In genomic region chr6:85409003-85409402, GRCm38 (mm10) we compare ENCODE assay signal across 8 mouse cellular contexts. TPM values are rescaled to one million over a fixed set of nuclear protein-coding genes. Genes with fewer than 3 reads are reported as not detected.
DNase-seq lines count a peak whose midpoint lies in the region; ATAC-seq and TF ChIP-seq lines count a peak whose summit lies in the region.

No protein-coding gene starts in this region.

- H3K9ac ChIP-seq in kidney, embryonic 14.5 days (ENCODE audit: low read depth, low read length), result peak overlapping the region; percentile 23; the same call in 1 of the 2 replicates
- H3K9ac ChIP-seq in midbrain, postnatal 0 days (replicated peaks; ENCODE audit: low read length, poor library complexity, severe bottlenecking), result peak overlapping the region; percentile 54; the same call in 1 of the 2 replicates

- no peak overlapping the region for H3K27ac ChIP-seq in kidney, embryonic 14.5 days (ENCODE audit: low read depth, low read length)
- no peak overlapping the region; the same call in 1 of the 2 replicates for H3K27ac ChIP-seq in embryonic facial prominence, embryonic 10.5 days (replicated peaks)
- H3K27ac ChIP-seq in hindbrain, embryonic 10.5 days, result peak overlapping the region; percentile 41; the same call in 1 of the 2 replicates
- no peak overlapping the region for H3K27ac ChIP-seq in midbrain, postnatal 0 days (ENCODE audit: low read depth, low read length)

- WGBS in kidney, embryonic 14.5 days, result under 1% methylated on average over 31 of the region's 31 CpGs
- WGBS in embryonic facial prominence, embryonic 10.5 days, result 1% methylated on average over 31 of the region's 31 CpGs
- WGBS in hindbrain, embryonic 10.5 days, result 2% methylated on average over 31 of the region's 31 CpGs
- WGBS in midbrain, postnatal 0 days, result 3% methylated on average over 31 of the region's 31 CpGs

- TF ChIP-seq CTCF in midbrain, postnatal 0 days (IDR thresholded peaks at IDR 0.05), result no peak

- peak overlapping the region; percentile 24 for H3K4me3 ChIP-seq in kidney, embryonic 14.5 days (ENCODE audit: low read length)
- peak overlapping the region; percentile 50 for H3K4me3 ChIP-seq in embryonic facial prominence, embryonic 10.5 days
- H3K4me3 ChIP-seq in hindbrain, embryonic 10.5 days, result peak overlapping the region; percentile 41
- peak overlapping the region; percentile 31 for H3K4me3 ChIP-seq in midbrain, postnatal 0 days (ENCODE audit: low read depth, low read length)

- DNase-seq in kidney, adult 8-10 months, result no peak
- peak; percentile 60 for DNase-seq in embryonic facial prominence, embryonic 10.5 days (ENCODE audit: low spot score)
- DNase-seq in hindbrain, embryonic 10.5 days (ENCODE audit: low spot score), result peak; percentile 32
- DNase-seq in midbrain, postnatal 0 days (ENCODE audit: low spot score), result peak; percentile 24
- no peak for DNase-seq in spleen, postnatal 4 days (ENCODE audit: low spot score in 2 of 2)
- DNase-seq in frontal cortex, adult 2 months (ENCODE audit: extremely low spot score in 1 of 2, low spot score in 1 of 2), result no peak

- H3K9me3 ChIP-seq in kidney, embryonic 14.5 days (ENCODE audit: control insufficient read depth, low read length), result no peaks in the 10 kb centered on the region
- H3K9me3 ChIP-seq in embryonic facial prominence, embryonic 10.5 days, result no peaks in the 10 kb centered on the region
- no peaks in the 10 kb centered on the region for H3K9me3 ChIP-seq in hindbrain, embryonic 10.5 days
- no peaks in the 10 kb centered on the region for H3K9me3 ChIP-seq in midbrain, postnatal 0 days (ENCODE audit: low read length)

- H3K4me2 ChIP-seq in kidney, embryonic 14.5 days (replicated peaks; ENCODE audit: low read depth, low read length), result peak overlapping the region; percentile 24
- H3K4me2 ChIP-seq in midbrain, postnatal 0 days (ENCODE audit: low read depth, low read length, poor library complexity, severe bottlenecking), result peak overlapping the region; percentile 55

- no peaks in the 10 kb centered on the region for H3K36me3 ChIP-seq in kidney, embryonic 14.5 days (ENCODE audit: control insufficient read depth, insufficient read depth, low read length)
- no peaks in the 10 kb centered on the region for H3K36me3 ChIP-seq in embryonic facial prominence, embryonic 10.5 days (replicated peaks)
- no peaks in the 10 kb centered on the region for H3K36me3 ChIP-seq in hindbrain, embryonic 10.5 days
- H3K36me3 ChIP-seq in midbrain, postnatal 0 days (ENCODE audit: insufficient read depth, low read length), result no peaks in the 10 kb centered on the region

- ATAC-seq in kidney, embryonic 14.5 days (ENCODE audit: low FRiP score, low TSS enrichment), result no peak
- ATAC-seq in midbrain, postnatal 0 days (ENCODE audit: low FRiP score), result no peak
- ATAC-seq in megakaryocyte, adult 5-6 weeks (ENCODE audit: poor library complexity, severe bottlenecking), result no peak

- peaks cover 35% of the 10 kb centered on the region for H3K27me3 ChIP-seq in kidney, embryonic 14.5 days (ENCODE audit: control insufficient read depth, insufficient read depth, low read length)
- peaks cover 63% of the 10 kb centered on the region for H3K27me3 ChIP-seq in embryonic facial prominence, embryonic 10.5 days (replicated peaks; ENCODE audit: low read depth, poor library complexity, severe bottlenecking)
- H3K27me3 ChIP-seq in hindbrain, embryonic 10.5 days (ENCODE audit: insufficient read depth, poor library complexity, severe bottlenecking), result peaks cover 64% of the 10 kb centered on the region
- peaks cover 25% of the 10 kb centered on the region for H3K27me3 ChIP-seq in midbrain, postnatal 0 days (ENCODE audit: insufficient read depth, low read length)

- no peaks in the 10 kb centered on the region for H3K4me1 ChIP-seq in kidney, embryonic 14.5 days (ENCODE audit: control insufficient read depth, insufficient read depth, low read length)
- peaks cover 9% of the 10 kb centered on the region for H3K4me1 ChIP-seq in embryonic facial prominence, embryonic 10.5 days
- H3K4me1 ChIP-seq in hindbrain, embryonic 10.5 days (replicated peaks), result peaks cover 9% of the 10 kb centered on the region
- peaks cover 6% of the 10 kb centered on the region; the same call in 1 of the 2 replicates for H3K4me1 ChIP-seq in midbrain, postnatal 0 days (ENCODE audit: insufficient read depth, low read length)

RNA-seq across cellular contexts. Expression of gene Noto, which starts 14.7 kb away (rescaled TPM):
- not detected in 2 replicates for polyA plus RNA-seq in kidney, embryonic 14.5 days (2014; fragmentation: Nextera tagmentation; extraction: Ambion mirVana)
- polyA plus RNA-seq in embryonic facial prominence, embryonic 10.5 days (2016; fragmentation: Nextera tagmentation; extraction: Ambion mirVana), result not detected in 2 replicates
- polyA plus RNA-seq in hindbrain, embryonic 10.5 days (2016; fragmentation: Nextera tagmentation; extraction: Ambion mirVana), result not detected in 2 replicates
- not detected in 2 replicates for total RNA-seq in midbrain, postnatal 0 days (2014; rRNA removed)
- not detected in 2 replicates for polyA plus RNA-seq in midbrain, postnatal 0 days (2015; fragmentation: Nextera tagmentation; extraction: Ambion mirVana)
- not detected in 2 replicates for polyA plus RNA-seq in frontal cortex, adult 2 months (2012; rRNA removed)
- total RNA-seq in megakaryocyte, adult 5-6 weeks (2015), result not detected in 2 replicates
- not detected in 2 replicates for total RNA-seq in megakaryocyte, adult 5-6 weeks (2017)

RNA-seq across cellular contexts. Expression of gene Smyd5, which starts 22.8 kb away (rescaled TPM):
- polyA plus RNA-seq in kidney, embryonic 14.5 days (2014; fragmentation: Nextera tagmentation; extraction: Ambion mirVana), result 54.8 and 68.4 TPM in 2 replicates
- 87.6 and 91.0 TPM in 2 replicates for polyA plus RNA-seq in embryonic facial prominence, embryonic 10.5 days (2016; fragmentation: Nextera tagmentation; extraction: Ambion mirVana)
- 69.3 and 82.0 TPM in 2 replicates for polyA plus RNA-seq in hindbrain, embryonic 10.5 days (2016; fragmentation: Nextera tagmentation; extraction: Ambion mirVana)
- total RNA-seq in midbrain, postnatal 0 days (2014; rRNA removed), result 66.6 and 71.4 TPM in 2 replicates
- 65.6 and 66.5 TPM in 2 replicates for polyA plus RNA-seq in midbrain, postnatal 0 days (2015; fragmentation: Nextera tagmentation; extraction: Ambion mirVana)
- polyA plus RNA-seq in frontal cortex, adult 2 months (2012; rRNA removed), result 62.9 and 70.6 TPM in 2 replicates
- 7.2 and 8.3 TPM in 2 replicates for total RNA-seq in megakaryocyte, adult 5-6 weeks (2015)
- total RNA-seq in megakaryocyte, adult 5-6 weeks (2017), result 10.0 and 11.2 TPM in 2 replicates

RNA-seq across cellular contexts. Expression of gene Rab11fip5, which starts 34.6 kb away (rescaled TPM):
- polyA plus RNA-seq in kidney, embryonic 14.5 days (2014; fragmentation: Nextera tagmentation; extraction: Ambion mirVana), result 7.7 and 9.0 TPM in 2 replicates
- polyA plus RNA-seq in embryonic facial prominence, embryonic 10.5 days (2016; fragmentation: Nextera tagmentation; extraction: Ambion mirVana), result 2.3 and 3.6 TPM in 2 replicates
- 3.9 and 5.8 TPM in 2 replicates for polyA plus RNA-seq in hindbrain, embryonic 10.5 days (2016; fragmentation: Nextera tagmentation; extraction: Ambion mirVana)
- total RNA-seq in midbrain, postnatal 0 days (2014; rRNA removed), result 52.9 and 65.5 TPM in 2 replicates
- polyA plus RNA-seq in midbrain, postnatal 0 days (2015; fragmentation: Nextera tagmentation; extraction: Ambion mirVana), result 24.3 and 27.2 TPM in 2 replicates
- 34.1 and 35.7 TPM in 2 replicates for polyA plus RNA-seq in frontal cortex, adult 2 months (2012; rRNA removed)
- 5.2 and 6.9 TPM in 2 replicates for total RNA-seq in megakaryocyte, adult 5-6 weeks (2015)
- total RNA-seq in megakaryocyte, adult 5-6 weeks (2017), result 5.8 and 6.3 TPM in 2 replicates

RNA-seq across cellular contexts. Expression of gene Cct7, which starts 42.3 kb away (rescaled TPM):
- polyA plus RNA-seq in kidney, embryonic 14.5 days (2014; fragmentation: Nextera tagmentation; extraction: Ambion mirVana), result 545 and 576 TPM in 2 replicates
- 784 and 818 TPM in 2 replicates for polyA plus RNA-seq in embryonic facial prominence, embryonic 10.5 days (2016; fragmentation: Nextera tagmentation; extraction: Ambion mirVana)
- 641 and 745 TPM in 2 replicates for polyA plus RNA-seq in hindbrain, embryonic 10.5 days (2016; fragmentation: Nextera tagmentation; extraction: Ambion mirVana)
- total RNA-seq in midbrain, postnatal 0 days (2014; rRNA removed), result 176 and 203 TPM in 2 replicates
- 502 and 505 TPM in 2 replicates for polyA plus RNA-seq in midbrain, postnatal 0 days (2015; fragmentation: Nextera tagmentation; extraction: Ambion mirVana)
- 163 and 180 TPM in 2 replicates for polyA plus RNA-seq in frontal cortex, adult 2 months (2012; rRNA removed)
- total RNA-seq in megakaryocyte, adult 5-6 weeks (2015), result 172 and 178 TPM in 2 replicates
- 167 and 192 TPM in 2 replicates for total RNA-seq in megakaryocyte, adult 5-6 weeks (2017)

RNA-seq across cellular contexts. Expression of gene Pradc1, which starts 42.8 kb away (rescaled TPM):
- 23.3 and 37.8 TPM in 2 replicates for polyA plus RNA-seq in kidney, embryonic 14.5 days (2014; fragmentation: Nextera tagmentation; extraction: Ambion mirVana)
- polyA plus RNA-seq in embryonic facial prominence, embryonic 10.5 days (2016; fragmentation: Nextera tagmentation; extraction: Ambion mirVana), result 29.1 and 30.4 TPM in 2 replicates
- polyA plus RNA-seq in hindbrain, embryonic 10.5 days (2016; fragmentation: Nextera tagmentation; extraction: Ambion mirVana), result 37.5 and 40.7 TPM in 2 replicates
- total RNA-seq in midbrain, postnatal 0 days (2014; rRNA removed), result 8.6 and 9.7 TPM in 2 replicates
- polyA plus RNA-seq in midbrain, postnatal 0 days (2015; fragmentation: Nextera tagmentation; extraction: Ambion mirVana), result 25.3 and 28.2 TPM in 2 replicates
- 33.3 and 35.7 TPM in 2 replicates for polyA plus RNA-seq in frontal cortex, adult 2 months (2012; rRNA removed)
- total RNA-seq in megakaryocyte, adult 5-6 weeks (2015), result 24.3 and 26.6 TPM in 2 replicates
- total RNA-seq in megakaryocyte, adult 5-6 weeks (2017), result 7.2 and 8.7 TPM in 2 replicates

Comparison
In these comparisons a context has a peak if more than half of its experiments do, and no peak if none do; other contexts are left out.
1. DNase-seq: peak in embryonic facial prominence, embryonic 10.5 days (single experiment), hindbrain, embryonic 10.5 days (single experiment) and midbrain, postnatal 0 days (single experiment); none in kidney, adult 8-10 months (0 of 2), spleen, postnatal 4 days (0 of 2) and frontal cortex, adult 2 months (0 of 2).
2. Peak in every context shown above with its lines, with median percentiles within 50 percentile points of each other: H3K4me3 ChIP-seq.